Mouse (Mus musculus): ENCODE results near the gene Pcdh7. TPM values are rescaled to one million over a fixed set of nuclear protein-coding genes. Genes with fewer than 3 reads are reported as not detected.

Gene Pcdh7
- total and polyA plus RNA-seq, 3 experiments = not detected

- Histone ChIP-seq H3K36me3 (ENCODE audit: control insufficient read depth in 1 of 2, insufficient read depth in 2 of 2, low read length in 2 of 2) (no peaks in the 10 kb centered on the region), H3K4me1 (ENCODE audit: control insufficient read depth in 1 of 2, insufficient read depth in 2 of 2, low read length in 2 of 2) (no peaks in the 10 kb centered on the region), H3K9me3 (replicated peaks; ENCODE audit: insufficient read depth, low read length) (no peaks in the 10 kb centered on the region), H3K79me2 (ENCODE audit: control insufficient read depth, insufficient read depth, low read length, poor library complexity) (no peaks in the 10 kb centered on the region), H3K4me3 (ENCODE audit: control insufficient read depth in 1 of 2, insufficient read depth in 1 of 2, low read depth in 2 of 2, low read length in 2 of 2) (no peak overlapping the region), H3K27ac (ENCODE audit: control insufficient read depth, low read depth, low read length) (no peak overlapping the region), H3K27me3 (ENCODE audit: control insufficient read depth in 1 of 2, insufficient read depth in 2 of 2, low read length in 2 of 2) (no peaks in the 10 kb centered on the region), H3K9ac (ENCODE audit: control insufficient read depth, low read depth, low read length, poor library complexity, severe bottlenecking) (no peak overlapping the region)
- no peak for DNase-seq (ENCODE audit: low read depth, low spot score)
- TF ChIP-seq MAFK (IDR thresholded peaks at IDR 0.05; ENCODE audit: borderline replicate concordance, low read depth, low read length) (no peak), TBP (IDR thresholded peaks at IDR 0.05; ENCODE audit: low read depth, low read length) (no peak), POLR2AphosphoS5 (IDR thresholded peaks at IDR 0.05; ENCODE audit: borderline replicate concordance, low read depth, low read length) (no peak), SIN3A (IDR thresholded peaks at IDR 0.05; ENCODE audit: low read length) (no peak), TAL1 (IDR thresholded peaks at IDR 0.05; ENCODE audit: low read length) (no peak), MXI1 (IDR thresholded peaks at IDR 0.05; ENCODE audit: low read depth, low read length) (no peak), RAD21 (IDR thresholded peaks at IDR 0.05; ENCODE audit: low read depth, low read length) (no peak), MYB (IDR thresholded peaks at IDR 0.05; ENCODE audit: low read depth, low read length) (no peak), ZC3H11A (IDR thresholded peaks at IDR 0.05; ENCODE audit: low read depth, low read length) (no peak), RCOR1 (IDR thresholded peaks at IDR 0.05; ENCODE audit: low read depth, low read length) (no peak), NELFE (IDR thresholded peaks at IDR 0.05; ENCODE audit: low read depth, low read length) (no peak), ELF1 (IDR thresholded peaks at IDR 0.05; ENCODE audit: low read depth, low read length) (no peak), KAT2A (conservative IDR thresholded peaks at IDR 0.05; ENCODE audit: low read depth, low read length) (no peak), ZKSCAN1 (IDR thresholded peaks at IDR 0.05; ENCODE audit: low read depth, low read length) (no peak), ETS1 (IDR thresholded peaks at IDR 0.05; ENCODE audit: low read depth, low read length) (no peak), MAZ (IDR thresholded peaks at IDR 0.05; ENCODE audit: low read depth, low read length) (no peak), CHD1 (IDR thresholded peaks at IDR 0.05; ENCODE audit: low read depth, low read length) (no peak), USF1 (IDR thresholded peaks at IDR 0.05; ENCODE audit: low read depth, low read length) (no peak), ZMIZ1 (IDR thresholded peaks at IDR 0.05; ENCODE audit: low read depth, low read length) (no peak)
These were observed 308.0 kb downstream of the Pcdh7 start for GRCm38 (mm10) chr5:58025759-58026158.

GRCm38 (mm10) chr5:58039875-58040274, 322.1 kb downstream of the Pcdh7 start:
- Histone ChIP-seq H3K36me3 (ENCODE audit: control insufficient read depth in 1 of 2, insufficient read depth in 2 of 2, low read length in 2 of 2) (no peaks in the 10 kb centered on the region), H3K79me2 (ENCODE audit: control insufficient read depth, insufficient read depth, low read length, poor library complexity) (no peaks in the 10 kb centered on the region), H3K27me3 (ENCODE audit: control insufficient read depth in 1 of 2, insufficient read depth in 2 of 2, low read length in 2 of 2) (no peaks in the 10 kb centered on the region), H3K9me3 (replicated peaks; ENCODE audit: insufficient read depth, low read length) (no peaks in the 10 kb centered on the region), H3K9ac (ENCODE audit: control insufficient read depth, low read depth, low read length, poor library complexity, severe bottlenecking) (no peak overlapping the region), H3K4me3 (ENCODE audit: control insufficient read depth in 1 of 2, insufficient read depth in 1 of 2, low read depth in 2 of 2, low read length in 2 of 2) (no peak overlapping the region), H3K27ac (ENCODE audit: control insufficient read depth, low read depth, low read length) (no peak overlapping the region), H3K4me1 (ENCODE audit: control insufficient read depth in 1 of 2, insufficient read depth in 2 of 2, low read length in 2 of 2) (no peaks in the 10 kb centered on the region)
- DNase-seq (ENCODE audit: low read depth, low spot score) = no peak
- TF ChIP-seq SMC3 (IDR thresholded peaks at IDR 0.05; ENCODE audit: low read depth, low read length) = 0 out of 2 replicates have a peak, but pooled peaks have one; percentile 26
- TF ChIP-seq MEF2A (IDR thresholded peaks at IDR 0.05; ENCODE audit: extremely low read depth, insufficient replicate concordance, low read depth, low read length, poor library complexity, severe bottlenecking) = no peak
- no peak for TF ChIP-seq KAT2A (conservative IDR thresholded peaks at IDR 0.05; ENCODE audit: low read depth, low read length)
- peak in 1 of 3 experiments; percentile 16; a peak in 1 of 6 replicates for TF ChIP-seq CTCF (IDR thresholded peaks at IDR 0.05 in 2 of 3, conservative IDR thresholded peaks at IDR 0.05 in 1 of 3; ENCODE audit: control insufficient read depth in 1 of 3, insufficient read depth in 1 of 3, low read depth in 2 of 3, low read length in 3 of 3, poor library complexity in 1 of 3, severe bottlenecking in 1 of 3)

All from MEL (cell line).